Mouse (Mus musculus): Measurements from ENCODE around the gene Stmn3. TPM values are rescaled to one million over a fixed set of nuclear protein-coding genes. Genes with fewer than 3 reads are reported as not detected.

The Stmn3 gene
- total and polyA plus RNA-seq, 3 experiments, result not detected

DNA sequence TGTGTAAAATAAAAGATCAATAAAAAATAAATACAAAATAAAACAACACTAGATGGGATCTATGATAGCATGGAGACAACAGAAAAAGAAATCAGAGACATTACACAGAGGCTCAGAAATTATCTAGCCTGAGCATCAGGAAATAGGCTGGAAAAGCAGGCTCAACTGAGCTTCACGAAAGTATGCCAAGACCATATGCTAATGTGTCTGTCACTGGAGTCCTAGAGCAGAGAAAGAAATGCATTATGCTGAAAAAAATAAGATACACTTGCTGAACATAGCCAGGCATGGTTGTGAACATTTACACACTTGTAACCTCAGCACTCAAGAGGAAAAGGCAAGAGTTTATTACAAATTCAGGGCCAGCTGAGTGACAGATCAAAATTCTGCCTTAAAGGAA lies 34.3 kb downstream of the Stmn3 start:
- Histone ChIP-seq H3K9ac (ENCODE audit: insufficient read depth, low read depth) (no peak overlapping the region), H3K36me3 (replicated peaks in 1 of 2; ENCODE audit: control insufficient read depth in 1 of 2, insufficient read depth in 1 of 2, low read length in 1 of 2) (peaks cover 40 to 74% of the 10 kb centered on the region in 2 experiments), H3K79me2 (replicated peaks; ENCODE audit: control insufficient read depth, extremely low read depth, insufficient read depth, poor library complexity, severe bottlenecking) (peaks cover 33% of the 10 kb centered on the region), H3K4me3 (replicated peaks in 1 of 3; ENCODE audit: low read depth in 2 of 3, low read length in 2 of 3, poor library complexity in 1 of 3) (no peak overlapping the region), H3K9me3 (replicated peaks; ENCODE audit: low read length) (no peaks in the 10 kb centered on the region), H3K4me2 (ENCODE audit: insufficient read depth, low read depth, poor library complexity, severe bottlenecking) (no peak overlapping the region), H3K27ac (ENCODE audit: insufficient read depth, low read depth) (no peak overlapping the region), H3K4me1 (ENCODE audit: control insufficient read depth in 1 of 2, insufficient read depth in 2 of 2) (peaks cover 0 to 22% of the 10 kb centered on the region in 2 experiments; a peak in 2 of 4 replicates), H3K27me3 (replicated peaks) (no peaks in the 10 kb centered on the region)
- in situ Hi-C loops (cut with MboI; ENCODE audit: low pct_ligation_motif_present, low pct_unique_long_range_greater_than_20kb, low sequenced_read_pairs) (no loop called here), dilution Hi-C loops (cut with MboI; ENCODE audit: extremely low pct_ligation_motif_present, extremely low pct_unique_long_range_greater_than_20kb, low sequenced_read_pairs) (no loop called here)
- DNase-seq (ENCODE audit: extremely low read depth), result no peak
- TF ChIP-seq RCOR1 (conservative IDR thresholded peaks at IDR 0.05; ENCODE audit: low read depth, low read length) (no peak), EP300 (IDR thresholded peaks at IDR 0.05; ENCODE audit: low read length) (no peak), KAT2A (IDR thresholded peaks at IDR 0.05; ENCODE audit: insufficient replicate concordance, low read length) (no peak), HCFC1 (IDR thresholded peaks at IDR 0.05; ENCODE audit: low read depth, low read length) (no peak), ZNF384 (IDR thresholded peaks at IDR 0.05; ENCODE audit: low read depth, low read length) (no peak), MAX (IDR thresholded peaks at IDR 0.05; ENCODE audit: low read length) (no peak), SIN3A (IDR thresholded peaks at IDR 0.05; ENCODE audit: low read length) (no peak), CTCF (conservative IDR thresholded peaks at IDR 0.05 in 1 of 2, IDR thresholded peaks at IDR 0.05 in 1 of 2; ENCODE audit: low read depth in 2 of 2, low read length in 2 of 2) (no peak), USF2 (conservative IDR thresholded peaks at IDR 0.05; ENCODE audit: low read depth, low read length) (no peak), PAX5 (IDR thresholded peaks at IDR 0.05; ENCODE audit: low read length) (no peak)

DNA sequence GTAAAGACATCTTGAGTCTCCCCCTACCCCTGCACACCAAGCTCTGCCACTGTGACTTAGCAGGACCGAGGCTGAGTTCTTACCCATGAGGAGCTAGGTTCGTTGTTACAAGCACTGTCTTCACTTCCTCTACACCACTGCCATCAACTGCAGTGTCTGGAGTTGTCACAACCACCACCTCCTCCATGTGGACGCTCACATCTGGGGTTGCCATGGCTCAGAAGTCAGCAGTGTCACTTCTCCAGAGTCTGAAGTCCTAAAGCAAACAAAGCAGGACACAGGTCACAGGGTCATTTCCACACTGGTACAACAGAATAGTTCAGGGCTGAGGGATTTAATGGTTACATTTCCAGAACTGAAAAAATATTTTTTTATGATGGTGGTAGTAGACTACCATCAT lies 36.4 kb downstream of the Stmn3 start:
- Histone ChIP-seq H3K36me3 (replicated peaks in 1 of 2; ENCODE audit: control insufficient read depth in 1 of 2, insufficient read depth in 1 of 2, low read length in 1 of 2) (peaks cover 44 to 84% of the 10 kb centered on the region in 2 experiments), H3K4me3 (replicated peaks in 1 of 3; ENCODE audit: low read depth in 2 of 3, low read length in 2 of 3, poor library complexity in 1 of 3) (no peak overlapping the region), H3K9ac (ENCODE audit: insufficient read depth, low read depth) (no peak overlapping the region), H3K27me3 (replicated peaks) (no peaks in the 10 kb centered on the region), H3K27ac (ENCODE audit: insufficient read depth, low read depth) (no peak overlapping the region), H3K4me2 (ENCODE audit: insufficient read depth, low read depth, poor library complexity, severe bottlenecking) (no peak overlapping the region), H3K4me1 (ENCODE audit: control insufficient read depth in 1 of 2, insufficient read depth in 2 of 2) (peaks cover 0 to 13% of the 10 kb centered on the region in 2 experiments; a peak in 1 of 4 replicates), H3K79me2 (replicated peaks; ENCODE audit: control insufficient read depth, extremely low read depth, insufficient read depth, poor library complexity, severe bottlenecking) (peaks cover 24% of the 10 kb centered on the region), H3K9me3 (replicated peaks; ENCODE audit: low read length) (no peaks in the 10 kb centered on the region)
- DNase-seq (ENCODE audit: extremely low read depth), result no peak
- dilution Hi-C loops (cut with MboI; ENCODE audit: extremely low pct_ligation_motif_present, extremely low pct_unique_long_range_greater_than_20kb, low sequenced_read_pairs) (no loop called here), in situ Hi-C loops (cut with MboI; ENCODE audit: low pct_ligation_motif_present, low pct_unique_long_range_greater_than_20kb, low sequenced_read_pairs) (no loop called here)
- no peak for TF ChIP-seq IRF4 (IDR thresholded peaks at IDR 0.05; ENCODE audit: low read depth, low read length)

DNA sequence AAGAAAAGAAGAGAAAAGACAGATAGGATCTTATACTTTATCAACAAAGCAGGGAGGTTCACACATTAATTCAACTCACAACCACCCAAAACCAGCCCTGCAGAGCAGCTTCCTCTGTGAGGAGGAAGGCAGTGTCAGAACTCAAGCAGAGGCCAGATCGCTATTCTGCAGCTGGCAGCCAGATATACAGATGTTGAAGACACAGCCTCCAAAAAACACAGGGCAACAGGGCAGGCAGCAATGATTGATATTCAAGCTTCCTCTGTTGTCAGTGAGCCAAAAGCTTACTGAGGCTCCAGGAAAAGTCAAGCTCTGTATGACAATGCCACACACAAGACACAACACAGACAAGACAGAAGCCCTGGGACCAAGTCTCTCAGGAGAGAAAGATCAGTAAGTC lies 37.5 kb downstream of the Stmn3 start:
- peaks cover 22% of the 10 kb centered on the region for H3K79me2 ChIP-seq (replicated peaks; ENCODE audit: control insufficient read depth, extremely low read depth, insufficient read depth, poor library complexity, severe bottlenecking)
- H3K27me3 ChIP-seq (replicated peaks), result no peaks in the 10 kb centered on the region
- H3K27ac ChIP-seq (ENCODE audit: insufficient read depth, low read depth), result no peak overlapping the region
- in situ Hi-C loops (cut with MboI; ENCODE audit: low pct_ligation_motif_present, low pct_unique_long_range_greater_than_20kb, low sequenced_read_pairs), result no loop called here
- no peaks in the 10 kb centered on the region for H3K9me3 ChIP-seq (replicated peaks; ENCODE audit: low read length)
- no peak for DNase-seq (ENCODE audit: extremely low read depth)
- dilution Hi-C loops (cut with MboI; ENCODE audit: extremely low pct_ligation_motif_present, extremely low pct_unique_long_range_greater_than_20kb, low sequenced_read_pairs), result no loop called here
- no peak overlapping the region for H3K4me3 ChIP-seq (replicated peaks in 1 of 3; ENCODE audit: low read depth in 2 of 3, low read length in 2 of 3, poor library complexity in 1 of 3)
- H3K4me2 ChIP-seq (ENCODE audit: insufficient read depth, low read depth, poor library complexity, severe bottlenecking), result no peak overlapping the region
- TF ChIP-seq E2F4 (IDR thresholded peaks at IDR 0.05; ENCODE audit: insufficient replicate concordance, low read depth, low read length) (no peak), MXI1 (IDR thresholded peaks at IDR 0.05; ENCODE audit: low read depth, low read length) (no peak), ZC3H11A (IDR thresholded peaks at IDR 0.05; ENCODE audit: low read depth, low read length) (no peak), MAX (IDR thresholded peaks at IDR 0.05; ENCODE audit: low read length) (no peak), CHD2 (IDR thresholded peaks at IDR 0.05; ENCODE audit: low read length) (no peak), POLR2A (IDR thresholded peaks at IDR 0.05; ENCODE audit: low read depth, low read length) (no peak), SMC3 (IDR thresholded peaks at IDR 0.05; ENCODE audit: low read depth, low read length) (no peak), TBP (conservative IDR thresholded peaks at IDR 0.05; ENCODE audit: low read depth, low read length) (no peak), RAD21 (IDR thresholded peaks at IDR 0.05; ENCODE audit: low read depth, low read length) (no peak), ZNF384 (IDR thresholded peaks at IDR 0.05; ENCODE audit: low read depth, low read length) (no peak), USF2 (conservative IDR thresholded peaks at IDR 0.05; ENCODE audit: low read depth, low read length) (no peak), CHD1 (IDR thresholded peaks at IDR 0.05; ENCODE audit: low read depth, low read length) (no peak), CTCF (conservative IDR thresholded peaks at IDR 0.05 in 1 of 2, IDR thresholded peaks at IDR 0.05 in 1 of 2; ENCODE audit: low read depth in 2 of 2, low read length in 2 of 2) (no peak), MAFK (IDR thresholded peaks at IDR 0.05; ENCODE audit: insufficient replicate concordance, low read length) (no peak), EP300 (IDR thresholded peaks at IDR 0.05; ENCODE audit: low read length) (no peak), NELFE (IDR thresholded peaks at IDR 0.05; ENCODE audit: low read depth, low read length) (no peak), JUN (IDR thresholded peaks at IDR 0.05; ENCODE audit: insufficient read depth, low read depth, low read length) (no peak)
- H3K9ac ChIP-seq (ENCODE audit: insufficient read depth, low read depth), result no peak overlapping the region
- peaks cover 0 to 5% of the 10 kb centered on the region in 2 experiments; a peak in 1 of 4 replicates for H3K4me1 ChIP-seq (ENCODE audit: control insufficient read depth in 1 of 2, insufficient read depth in 2 of 2)
- H3K36me3 ChIP-seq (replicated peaks in 1 of 2; ENCODE audit: control insufficient read depth in 1 of 2, insufficient read depth in 1 of 2, low read length in 1 of 2), result peaks cover 38 to 86% of the 10 kb centered on the region in 2 experiments

Measured in CH12.LX (cell line).